Mouse (Mus musculus) induced T-regulatory cell, adult 2 months (primary cell): ENCODE measurements around the gene Rap1a.
A peak's percentile ranks its signal among the peaks of the same experiment; 100 is the strongest.

Experiments
- DNase-seq: peaks from one replicate; pipeline ENCODE4 v3.0.0-alpha.2; 2012; ENCODE audit warnings: low read depth

Rap1a gene

GRCm38 (mm10) chr3:105763132-105763851 lies 37.8 kb downstream of the Rap1a start:
- DNase-seq: peak; percentile 79

GRCm38 (mm10) chr3:105760063-105760462 lies 41.1 kb downstream of the Rap1a start:
- DNase-seq: no peak

GRCm38 (mm10) chr3:105758658-105759057 lies 42.5 kb downstream of the Rap1a start:
- DNase-seq: no peak

- no peak for DNase-seq
These were observed 43.0 kb downstream of the Rap1a start for GRCm38 (mm10) chr3:105758098-105758497.

GRCm38 (mm10) chr3:105757323-105758083 lies 43.6 kb downstream of the Rap1a start:
- DNase-seq: peak; percentile 39

GRCm38 (mm10) chr3:105756505-105756904 lies 44.6 kb downstream of the Rap1a start:
- peak; percentile 68 for DNase-seq

GRCm38 (mm10) chr3:105755123-105755522 lies 46.0 kb downstream of the Rap1a start:
- DNase-seq: no peak

- no peak for DNase-seq
These were observed 47.0 kb downstream of the Rap1a start for GRCm38 (mm10) chr3:105754184-105754583.

GRCm38 (mm10) chr3:105750810-105751209 lies 50.3 kb downstream of the Rap1a start:
- no peak for DNase-seq

GRCm38 (mm10) chr3:105746542-105746941 lies 54.6 kb downstream of the Rap1a start:
- no peak for DNase-seq

GRCm38 (mm10) chr3:105737666-105738065 lies 63.5 kb downstream of the Rap1a start:
- DNase-seq: no peak

- no peak for DNase-seq
These were observed 64.1 kb downstream of the Rap1a start for GRCm38 (mm10) chr3:105737070-105737469.

GRCm38 (mm10) chr3:105736148-105736547 lies 65.0 kb downstream of the Rap1a start:
- no peak for DNase-seq

GRCm38 (mm10) chr3:105735285-105735684 lies 65.9 kb downstream of the Rap1a start:
- DNase-seq: no peak

GRCm38 (mm10) chr3:105733538-105733937 lies 67.6 kb downstream of the Rap1a start:
- DNase-seq: no peak

- no peak for DNase-seq
These were observed 68.8 kb downstream of the Rap1a start for GRCm38 (mm10) chr3:105732360-105732759.

- DNase-seq: peak; percentile 84
These were observed 75.1 kb downstream of the Rap1a start for GRCm38 (mm10) chr3:105726037-105726436.

- no peak for DNase-seq
These were observed 78.6 kb downstream of the Rap1a start for GRCm38 (mm10) chr3:105722510-105722909.

GRCm38 (mm10) chr3:105721681-105722201 lies 79.4 kb downstream of the Rap1a start:
- DNase-seq: no peak

- DNase-seq: no peak
These were observed 80.6 kb downstream of the Rap1a start for GRCm38 (mm10) chr3:105720514-105720913.

- no peak for DNase-seq
These were observed 81.2 kb downstream of the Rap1a start for GRCm38 (mm10) chr3:105719979-105720378.

- no peak for DNase-seq
These were observed 82.4 kb downstream of the Rap1a start for GRCm38 (mm10) chr3:105718746-105719145.
